Mouse (Mus musculus): ENCODE measurements around the gene Arpin.

The Arpin gene

DNA sequence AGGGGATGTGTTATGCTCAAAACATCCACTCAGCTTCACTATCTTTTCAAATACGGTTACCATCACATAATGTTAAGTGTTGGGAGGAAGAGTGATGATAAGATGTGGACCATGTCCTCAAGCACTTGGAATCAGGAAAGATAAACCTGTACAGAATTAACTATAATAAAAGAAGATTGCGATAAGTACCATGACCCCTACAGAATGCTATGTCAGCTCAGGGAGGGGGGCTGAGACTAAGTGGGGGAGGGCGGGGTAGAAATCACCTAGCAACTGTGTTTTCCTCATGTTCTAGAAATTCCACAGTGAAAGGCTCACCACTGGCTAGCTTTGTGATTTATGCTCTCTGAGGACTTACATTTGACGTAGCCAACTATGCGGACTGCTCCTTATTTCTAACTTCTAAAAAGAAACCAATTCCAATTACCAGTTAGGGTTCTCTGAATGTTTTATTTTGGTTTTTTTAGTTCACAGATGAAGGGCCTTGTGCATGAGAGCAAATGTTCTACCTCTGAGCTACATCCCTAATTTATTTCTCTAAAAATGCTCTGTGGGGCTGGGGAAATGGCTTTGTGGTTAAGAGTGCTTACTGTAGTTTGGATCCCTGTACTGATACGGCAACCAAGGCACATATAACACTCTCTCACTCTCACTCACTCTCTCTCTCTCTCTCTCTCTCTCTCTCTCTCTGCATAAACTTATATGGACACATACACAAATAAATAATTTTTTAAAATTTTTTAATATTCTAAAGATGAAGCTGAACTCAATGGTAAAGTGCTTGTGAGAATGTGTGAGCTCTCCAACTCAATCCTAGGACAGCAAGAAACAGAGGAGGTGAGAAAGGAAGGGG is 42.4 kb downstream of the Arpin start:
- no peak for DNase-seq (ENCODE audit: low spot score)

DNA sequence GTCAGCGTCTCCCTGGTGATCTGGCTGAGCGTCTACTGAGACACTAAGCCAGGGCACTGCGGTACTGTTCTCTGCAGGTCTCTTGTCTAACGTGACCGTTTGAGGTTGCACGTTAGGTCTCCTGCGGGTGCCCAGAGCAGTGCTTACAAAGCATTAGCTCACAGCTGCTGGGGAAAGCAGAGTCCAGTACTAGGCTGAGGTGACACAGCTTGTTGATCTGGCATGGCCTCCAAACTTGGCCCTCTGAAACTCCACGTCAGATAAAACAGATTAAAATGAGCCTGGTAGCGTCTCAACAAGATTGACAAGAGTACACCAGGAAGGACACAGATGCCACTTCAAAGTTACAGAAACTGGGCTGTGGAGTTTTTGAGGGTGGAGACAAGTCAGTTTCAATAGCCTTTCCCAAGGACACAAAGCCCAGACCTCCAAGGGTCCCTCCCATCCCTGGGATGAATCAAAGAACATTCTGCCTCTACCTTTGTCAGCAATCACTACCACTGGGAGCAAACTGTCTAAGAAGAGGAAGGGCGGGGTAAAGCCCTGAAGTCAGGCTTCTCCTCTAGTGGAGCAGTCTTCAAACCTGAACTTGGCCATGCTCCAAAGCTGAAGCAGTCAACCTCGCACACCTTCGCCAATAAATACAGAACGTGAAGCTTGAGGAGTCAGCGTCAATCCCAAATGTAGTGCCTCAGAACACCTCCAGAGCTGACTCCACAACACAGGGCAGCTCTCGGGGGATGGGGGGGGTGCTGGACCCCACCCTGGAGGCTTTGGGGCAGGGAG is 44.5 kb downstream of the Arpin start:
- no peak for DNase-seq (ENCODE audit: low spot score)

DNA sequence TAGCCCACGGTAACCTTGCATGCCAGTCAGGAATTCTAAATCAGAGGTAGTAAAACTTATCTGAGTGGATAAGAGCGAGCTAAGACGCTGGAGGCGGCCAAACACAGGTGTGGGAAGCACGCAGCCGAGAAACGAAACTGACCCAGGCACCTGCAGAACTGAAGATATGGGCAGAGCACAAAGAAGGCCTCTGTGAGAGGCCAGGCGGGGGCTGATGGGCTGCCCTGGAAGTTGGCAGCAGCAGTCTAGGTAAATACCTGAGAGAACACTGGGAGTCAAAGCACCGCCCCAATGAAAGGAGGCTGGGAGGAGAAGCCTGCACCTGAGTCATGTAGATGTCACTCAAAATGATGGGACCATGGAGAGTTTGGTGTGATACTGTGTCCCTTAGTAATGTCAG is 46.6 kb downstream of the Arpin start:
- no peak for DNase-seq (ENCODE audit: low spot score)

DNA sequence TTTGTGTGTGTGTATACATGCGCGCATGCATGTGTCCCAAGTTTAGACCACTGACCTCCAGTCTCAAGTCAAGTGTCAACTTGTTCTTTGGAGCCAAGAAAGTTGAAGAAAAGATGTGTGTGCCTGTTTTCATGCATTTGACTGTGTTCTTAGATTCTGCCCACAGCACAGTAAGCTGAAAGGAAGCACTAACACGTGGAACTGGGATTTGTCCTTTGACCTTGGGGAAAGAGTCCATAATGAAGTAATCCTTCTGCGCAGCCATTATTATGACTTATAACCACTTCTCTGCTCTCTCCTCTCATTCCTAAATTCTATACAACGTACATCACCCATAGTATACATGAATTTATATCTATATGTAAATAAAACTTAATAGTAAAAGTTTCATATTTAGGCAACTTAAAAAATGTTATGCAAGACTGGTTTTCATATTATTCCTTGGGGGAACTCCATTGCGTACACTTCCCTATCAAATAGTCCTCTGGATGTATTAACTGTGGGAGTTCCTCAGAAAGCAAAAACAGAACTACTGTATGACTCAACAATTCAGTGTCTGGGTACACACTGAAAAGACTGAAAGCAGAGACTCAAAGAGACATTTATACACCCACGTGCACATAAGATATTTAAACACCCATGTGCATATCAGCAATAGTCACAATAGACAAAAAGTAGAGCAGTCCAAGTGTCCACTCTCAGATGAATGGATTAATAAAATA is 51.4 kb downstream of the Arpin start:
- DNase-seq (ENCODE audit: low spot score) = no peak

DNA sequence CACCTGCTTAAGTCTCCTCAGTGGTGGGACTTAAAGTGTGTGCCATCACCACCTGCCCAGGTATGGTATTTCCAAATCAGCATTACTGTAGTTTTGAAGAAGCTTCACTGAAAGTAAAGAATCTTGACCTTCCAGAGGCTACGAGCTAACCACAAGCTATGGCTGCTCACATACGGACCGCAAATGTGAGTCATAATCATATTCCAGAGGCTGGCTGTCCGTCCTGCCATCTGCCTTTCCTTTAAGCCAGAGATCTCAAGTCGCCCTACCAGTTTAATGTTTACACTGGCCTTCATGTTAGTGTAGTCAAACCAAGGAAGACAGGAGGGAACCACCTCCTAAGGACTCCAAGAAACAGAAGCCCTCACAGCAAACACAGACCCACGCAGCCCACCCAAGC is 53.3 kb downstream of the Arpin start:
- DNase-seq (ENCODE audit: low spot score) = no peak

DNA sequence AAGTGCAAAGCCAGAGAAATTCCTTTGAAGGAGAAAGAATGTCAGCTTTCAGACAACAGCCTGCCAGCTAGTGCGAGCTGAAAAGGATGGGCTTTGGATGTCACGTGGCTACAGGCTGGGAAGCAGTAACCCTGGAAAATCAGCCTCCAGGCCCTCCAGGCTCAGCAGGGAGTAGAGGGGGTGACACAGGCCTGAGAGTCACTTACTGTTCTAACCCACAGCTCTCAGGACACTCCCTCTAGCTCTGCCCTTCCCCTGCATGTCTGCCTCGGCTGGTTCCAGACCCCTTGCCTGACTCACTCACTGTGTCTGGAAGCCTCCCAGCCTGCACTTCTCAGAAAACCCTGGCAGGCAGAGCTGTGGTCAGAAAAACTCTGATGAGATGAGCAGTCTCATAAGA is 54.2 kb downstream of the Arpin start:
- DNase-seq (ENCODE audit: low spot score) = no peak

DNA sequence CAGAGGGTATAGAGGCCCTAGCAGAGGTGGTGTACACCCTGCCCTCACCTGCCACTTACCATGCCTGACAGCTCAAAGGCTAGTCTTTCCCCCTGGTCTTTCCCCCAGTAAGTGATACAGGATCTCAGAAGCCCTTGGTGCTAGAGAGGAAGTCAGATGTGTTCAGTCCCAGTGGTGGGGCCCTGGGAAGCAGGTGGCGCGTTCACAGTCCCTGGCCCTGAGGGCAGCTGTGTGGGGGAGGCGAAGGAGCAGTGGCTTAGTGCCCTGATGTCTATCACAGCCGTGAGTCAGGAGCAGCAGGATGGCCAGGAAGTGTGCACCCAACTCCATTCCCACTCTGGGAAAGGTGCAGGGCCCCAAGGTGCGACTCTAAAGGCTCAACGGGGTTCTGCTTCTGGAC is 55.1 kb downstream of the Arpin start:
- no peak for DNase-seq (ENCODE audit: low spot score)

DNA sequence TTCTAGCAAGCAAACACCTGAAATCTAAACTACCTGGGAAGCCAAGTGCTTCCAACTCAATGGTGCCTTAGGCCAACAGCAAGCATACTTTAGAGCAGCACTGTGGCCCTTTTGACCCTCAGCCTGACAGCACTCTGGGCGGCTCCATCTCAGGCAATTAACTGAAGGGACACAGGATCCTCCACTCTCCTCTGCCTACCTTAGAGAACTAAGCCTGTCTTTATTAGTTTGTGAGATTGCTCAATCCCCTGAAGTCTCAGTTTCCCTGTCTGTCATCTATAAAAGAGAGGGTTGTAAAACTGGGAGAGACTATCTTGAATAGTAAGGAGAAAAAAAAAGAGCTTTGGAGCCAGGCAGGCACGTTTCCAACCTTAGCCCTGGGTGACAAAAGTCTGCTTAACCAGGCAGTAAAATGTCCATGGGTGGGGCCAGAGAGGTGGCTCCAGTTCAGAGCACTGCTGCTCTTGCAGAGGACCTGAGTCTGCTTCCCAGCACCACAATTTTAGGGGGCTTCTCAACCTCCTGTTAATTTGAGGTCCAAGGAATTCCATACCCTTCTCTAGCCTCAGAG is 56.6 kb downstream of the Arpin start:
- DNase-seq (ENCODE audit: low spot score) = no peak

All from c-Kit-positive CD71-positive TER-119-positive erythroid progenitor cells, embryonic 14.5 days (primary cell).